ENCODE assay signal across 15 mouse cellular contexts in the genomic region with DNA sequence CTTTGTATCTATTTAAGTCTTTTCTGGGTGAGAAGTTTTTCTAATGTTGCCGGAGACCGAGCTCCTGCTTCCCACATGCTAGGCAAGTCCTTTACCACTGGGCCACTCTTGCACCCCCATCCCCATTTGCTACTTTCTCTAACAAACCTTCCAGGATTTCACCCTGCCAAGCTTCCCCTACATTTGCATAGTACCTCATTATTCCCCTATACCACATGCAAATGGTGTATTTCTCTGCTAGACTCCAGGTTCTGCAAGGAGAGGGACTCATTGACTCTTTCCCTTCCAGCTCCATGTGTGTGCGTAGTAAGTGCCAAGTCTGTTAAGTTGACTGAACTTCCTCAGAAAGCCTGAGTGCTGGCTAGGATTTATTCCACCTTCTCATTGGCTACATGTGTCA.
"Had no signal": no experiment of that assay in that cellular context is flagged by ENCODE, and none has a peak within 500 bp of the region (broad histone marks: within the 10 kb centered on the region; RNA-seq: fewer than 3 reads in every experiment).

No protein-coding gene starts in this region.

- H3K4me2 ChIP-seq: lung, embryonic 14.5 days; midbrain, embryonic 11.5 days; midbrain, embryonic 13.5 days; midbrain, embryonic 15.5 days; neural tube, embryonic 12.5 days had no signal

- H3K4me3 ChIP-seq: megakaryocyte, embryonic 14.5 days; midbrain, embryonic 13.5 days; midbrain, embryonic 15.5 days; neural tube, embryonic 12.5 days had no signal

- H3K36me3 ChIP-seq: midbrain, embryonic 13.5 days; midbrain, embryonic 15.5 days; neural tube, embryonic 12.5 days had no signal

- ATAC-seq: midbrain, embryonic 13.5 days; midbrain, embryonic 15.5 days had no signal

- H3K9ac ChIP-seq: lung, embryonic 14.5 days; midbrain, embryonic 13.5 days; midbrain, embryonic 15.5 days; neural tube, embryonic 12.5 days had no signal

- H3K27me3 ChIP-seq: midbrain, embryonic 15.5 days; neural tube, embryonic 12.5 days had no signal

- DNase-seq: lung, adult 18-20 months; lung, embryonic 14.5 days; lung, postnatal 10 days; lung, postnatal 4 days; right cerebral cortex, postnatal 14 days; right cerebral cortex, postnatal 4 days; spleen, adult 18-20 months; thymus, adult 18-20 months; thymus, postnatal 14 days; thymus, postnatal 36 days had no signal

- H3K27ac ChIP-seq: midbrain, embryonic 13.5 days; midbrain, embryonic 15.5 days; neural tube, embryonic 12.5 days had no signal

- H3K9me3 ChIP-seq: megakaryocyte, embryonic 14.5 days; midbrain, embryonic 13.5 days; midbrain, embryonic 15.5 days; neural tube, embryonic 12.5 days had no signal

- H3K4me1 ChIP-seq: midbrain, embryonic 13.5 days had no signal
